Mouse (Mus musculus) B cell, adult (primary cell): ENCODE results near the gene Nf2. TPM values are rescaled to one million over a fixed set of nuclear protein-coding genes. Genes with fewer than 3 reads are reported as not detected.

Experiments
- total RNA-seq: library from RNA; stranded (reverse); gene quantifications from 4 replicates; pipeline ENCODE4 v1.2.4, GENCODE M21; 2023; ENCODE audit not compliant: inconsistent age

Nf2 gene
- 41.0 to 47.1 TPM (median 44.3 TPM) in 4 replicates for total RNA-seq

DNA sequence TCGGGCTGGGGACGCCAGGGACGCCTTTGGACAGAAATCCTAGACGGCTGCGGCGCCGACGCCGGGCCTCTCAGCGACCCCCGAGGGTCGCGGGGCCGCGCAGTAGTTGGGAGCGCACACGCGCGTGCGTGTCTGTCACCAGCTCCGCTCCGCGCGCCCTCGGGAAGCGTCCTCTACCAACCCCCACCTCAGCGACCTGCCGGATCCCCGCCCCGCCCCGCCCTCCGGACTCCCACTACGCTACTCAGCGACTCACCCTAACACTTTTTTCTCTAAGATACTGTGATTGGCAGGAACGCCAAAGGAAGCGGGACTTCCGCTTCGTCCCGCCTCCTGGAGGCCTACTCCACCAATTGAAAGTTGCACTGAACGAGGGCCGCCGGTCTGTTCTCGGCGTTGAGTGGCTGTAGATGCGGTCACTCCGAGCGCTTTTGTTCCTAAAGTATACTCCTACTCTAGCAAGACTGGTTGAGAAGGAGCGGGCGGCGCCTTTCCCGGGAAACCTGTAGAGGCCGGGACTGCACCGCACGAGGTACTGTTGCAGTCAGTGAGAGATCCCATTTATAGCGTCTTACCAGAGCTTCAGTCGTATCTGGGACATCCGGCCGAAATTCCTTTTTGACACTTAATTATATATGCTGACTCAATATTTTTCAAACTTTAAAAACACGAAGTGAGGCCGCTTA is at the start of gene Nf2:
TSS of gene Nf2 (minus strand) at position 279 of the 686 bp plus-strand sequence.

DNA sequence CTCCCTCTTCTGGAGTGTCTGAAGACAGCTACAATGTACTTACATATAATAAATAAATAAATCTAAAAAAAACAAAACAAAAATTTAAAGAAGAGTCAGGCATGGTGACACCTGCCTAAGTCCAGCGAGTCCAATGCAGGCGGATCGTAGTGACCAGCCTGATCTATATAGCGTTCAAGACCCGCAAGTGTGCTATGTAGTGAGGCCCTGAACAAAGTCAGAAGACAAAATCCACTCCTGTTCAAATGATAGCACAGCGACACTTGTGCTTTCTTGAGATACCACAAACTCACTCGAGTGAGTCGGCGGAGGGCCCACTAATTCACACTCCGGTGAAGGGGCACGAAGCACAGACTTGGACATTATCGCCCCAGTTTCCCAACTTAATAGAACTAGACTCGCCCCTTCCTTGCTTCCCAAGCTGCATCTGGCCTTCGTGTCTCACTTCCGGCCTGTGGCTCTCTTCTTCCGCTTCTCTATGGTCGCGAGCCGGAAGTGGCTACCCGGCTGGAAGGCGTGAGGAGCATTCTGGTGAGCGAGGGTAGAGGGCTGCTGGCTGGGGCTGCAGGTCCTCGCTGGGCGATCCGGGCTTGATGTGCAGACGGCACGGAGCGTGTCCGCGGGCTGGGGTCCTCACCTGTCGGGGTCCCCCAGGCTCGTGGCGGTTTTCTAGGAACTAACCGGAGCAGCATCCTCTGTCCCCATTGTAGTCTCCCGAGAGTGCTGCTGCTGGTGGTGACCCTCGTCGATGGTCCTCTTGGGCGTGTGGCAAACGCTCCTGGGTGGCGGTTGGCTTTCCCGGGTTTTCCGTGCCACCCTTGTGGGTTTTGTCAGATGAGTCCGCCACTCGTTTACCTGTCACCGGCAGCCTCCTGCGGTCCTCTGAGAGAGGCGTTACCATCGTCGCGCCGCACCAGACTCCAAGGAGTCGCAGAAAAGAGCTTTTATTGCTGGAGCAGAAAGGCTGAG is 45.8 kb upstream of the Nf2 start, which contains the start of gene Thoc5:
TSS of gene Thoc5 (plus strand) at position 473 of the 969 bp plus-strand sequence.

DNA sequence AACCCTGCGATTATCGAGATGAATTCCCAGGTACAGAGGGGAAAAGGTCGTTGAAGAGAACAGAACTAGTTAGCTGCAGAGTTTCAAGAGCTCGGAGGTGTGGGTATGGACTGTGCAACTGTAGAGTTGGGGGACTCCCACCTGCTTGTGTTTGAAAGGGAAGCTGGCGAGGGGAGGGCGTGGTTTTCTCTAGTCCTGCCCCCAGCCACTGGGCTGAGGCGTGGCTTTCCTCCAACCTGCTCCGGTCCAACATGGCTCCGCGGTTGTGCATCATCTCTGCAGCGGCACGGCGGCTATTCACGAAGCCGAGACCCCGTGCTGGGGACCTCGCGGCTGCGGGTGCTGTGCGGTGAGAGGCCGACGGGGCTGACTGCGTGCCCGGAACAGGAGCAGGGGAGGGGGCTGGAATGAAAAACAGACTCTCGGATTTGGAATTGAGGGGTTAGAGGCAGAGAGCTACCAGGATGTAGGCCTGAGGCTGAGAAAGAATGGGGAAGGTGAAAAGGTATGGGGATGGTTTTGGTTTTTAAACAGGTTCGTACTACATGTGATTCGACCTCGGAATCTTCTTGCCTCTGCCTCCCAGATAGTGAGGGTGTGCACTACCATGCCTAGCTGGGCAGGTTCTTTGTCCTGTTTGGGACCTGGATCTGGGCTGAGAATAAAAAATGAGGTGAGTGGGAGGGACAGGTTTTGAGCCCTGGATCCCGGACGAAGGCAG is 24.6 kb upstream of the Nf2 start, which contains the start of gene Nipsnap1:
TSS of gene Nipsnap1 (plus strand) at position 197 of the 721 bp plus-strand sequence.

GRCm38 (mm10) chr11:4746733-4747132 is 102.6 kb downstream of the Nf2 start, which contains the start of gene Cabp7:
Gene Cabp7, minus strand, starts transcription at chr11:4746778.

Other genes starting within 250 kb of the Nf2 start
- gene Gm11032, start 229.5 kb downstream of the Nf2 start, total RNA-seq: not detected in 4 replicates
- gene Ascc2, start 211.8 kb downstream of the Nf2 start, total RNA-seq: 22.6 to 24.0 TPM (median 23.2 TPM) in 4 replicates
- gene Uqcr10, start 145.2 kb downstream of the Nf2 start, total RNA-seq: 96.5 to 136 TPM (median 121 TPM) in 4 replicates
- 22.9 to 30.8 TPM (median 29.3 TPM) in 4 replicates for gene Zmat5, start 144.9 kb downstream of the Nf2 start, total RNA-seq
- 0.18 TPM in 1 of 4 replicates, not detected in the others for gene Cabp7, start 102.8 kb downstream of the Nf2 start, total RNA-seq
- 16.6 to 22.0 TPM (median 20.8 TPM) in 4 replicates for gene Nipsnap1, start 24.4 kb upstream of the Nf2 start, total RNA-seq
- 38.8 to 46.4 TPM (median 43.7 TPM) in 4 replicates for gene Thoc5, start 45.8 kb upstream of the Nf2 start, total RNA-seq
- gene Nefh, start 98.5 kb upstream of the Nf2 start, total RNA-seq: 0.12 to 0.30 TPM (median 0.19 TPM) in 4 replicates
- gene Ap1b1, start 137.3 kb upstream of the Nf2 start, total RNA-seq: 103 to 111 TPM (median 105 TPM) in 4 replicates
- gene Rasl10a, start 208.6 kb upstream of the Nf2 start, total RNA-seq: 4.3 to 6.5 TPM (median 5.4 TPM) in 4 replicates
- 1.9 to 2.1 TPM (median 2.0 TPM) in 4 replicates for gene Gas2l1, start 215.8 kb upstream of the Nf2 start, total RNA-seq
- 5.2 to 10.8 TPM (median 6.9 TPM) in 4 replicates for gene Rhbdd3, start 249.4 kb upstream of the Nf2 start, total RNA-seq
- 600 to 638 TPM (median 613 TPM) in 4 replicates for gene Ewsr1, start 249.7 kb upstream of the Nf2 start, total RNA-seq